Mouse (Mus musculus) cortical plate, adult 2 months (tissue): ENCODE measurements around the gene Aplf. TPM values are rescaled to one million over a fixed set of nuclear protein-coding genes. Genes with fewer than 3 reads are reported as not detected.
A peak's percentile ranks its signal among the peaks of the same experiment; 100 is the strongest.

Source experiments
- H3K27ac ChIP-seq: fragments of 200-500 bp; 2 replicates; pipeline ENCODE4 v1.5.1; 2012; ENCODE audit warnings: low read length, control low read depth, inconsistent platforms; ENCODE audit not compliant: insufficient read depth
- H3K4me1 ChIP-seq: fragments of 200-500 bp; 2 replicates; pipeline ENCODE4 v1.6.1; 2011; ENCODE audit warnings: low read length; ENCODE audit not compliant: control insufficient read depth, insufficient read depth
- H3K4me3 ChIP-seq: fragments of 200-500 bp; 2 replicates; pipeline ENCODE4 v1.5.1; 2011; ENCODE audit warnings: mild to moderate bottlenecking, low read length, control low read depth; ENCODE audit not compliant: insufficient read depth
- CTCF ChIP-seq: fragments of 200-500 bp; IDR thresholded peaks from 2 replicates; pipeline ENCODE4 v1.5.1; 2011; ENCODE audit warnings: mild to moderate bottlenecking, control low read depth, low read length; ENCODE audit not compliant: insufficient read depth; ENCODE audit errors: extremely low read depth
- POLR2A ChIP-seq: fragments of 200-500 bp; IDR thresholded peaks from 2 replicates; pipeline ENCODE4 v1.6.1; 2011; ENCODE audit warnings: mild to moderate bottlenecking, low read length, control low read depth; ENCODE audit not compliant: insufficient read depth; ENCODE audit errors: extremely low read depth
- polyA plus RNA-seq: library from polyadenylated mRNA; depleted of rRNA; stranded (reverse); fragments of >200 nt; gene quantifications from 2 replicates; pipeline ENCODE4 v1.2.3, GENCODE M21; 2012; rRNA removed

Gene Aplf
- polyA plus RNA-seq = 4.6 and 5.0 TPM in 2 replicates

DNA sequence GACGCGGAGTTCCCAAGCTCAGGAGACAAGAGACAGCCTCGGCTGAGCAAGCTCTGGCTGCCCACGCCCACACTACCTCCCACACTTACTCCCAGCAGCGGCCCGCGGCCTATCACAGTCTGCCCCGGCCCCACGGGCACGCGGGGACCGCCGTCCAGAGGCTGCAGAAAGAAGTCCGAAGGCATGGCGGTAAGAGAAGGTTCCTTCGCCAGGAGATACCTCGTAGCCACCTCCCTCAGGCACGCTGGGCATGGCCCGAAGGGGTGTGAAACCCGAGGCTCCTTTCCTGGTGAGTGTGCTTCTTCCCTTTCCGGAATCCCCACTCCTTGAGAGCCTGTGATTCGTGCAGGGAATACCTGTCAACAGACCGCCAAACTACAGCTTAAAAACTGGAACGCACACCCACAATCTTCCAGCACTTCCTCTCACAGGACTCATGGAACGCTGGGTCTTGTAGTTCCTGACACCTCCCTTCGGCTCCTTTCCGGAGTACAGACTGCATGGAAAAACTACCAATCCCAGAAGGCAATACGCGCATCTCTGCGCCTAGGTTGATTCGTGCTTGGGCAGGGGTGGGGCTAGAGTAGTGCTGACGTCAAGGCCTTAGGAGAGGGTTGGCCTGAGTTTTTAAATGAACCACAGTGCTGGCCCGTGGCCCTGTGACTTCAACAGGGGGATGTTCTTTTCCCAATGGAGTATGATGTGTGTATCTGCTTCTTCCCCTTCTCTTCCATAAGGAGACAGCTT, at the start of gene Aplf:
TSS of gene Aplf (minus strand) at position 423 of the 747 bp plus-strand sequence.
- Histone ChIP-seq H3K4me3 (peak within 1 kb of the TSS; percentile 44), H3K4me1 (peaks cover 1% of the 10 kb centered on the region; the same call in 1 of the 2 replicates), H3K27ac (no peak within 1 kb of the TSS)
- TF ChIP-seq POLR2A = peak; percentile 52
- no peak for TF ChIP-seq CTCF

DNA sequence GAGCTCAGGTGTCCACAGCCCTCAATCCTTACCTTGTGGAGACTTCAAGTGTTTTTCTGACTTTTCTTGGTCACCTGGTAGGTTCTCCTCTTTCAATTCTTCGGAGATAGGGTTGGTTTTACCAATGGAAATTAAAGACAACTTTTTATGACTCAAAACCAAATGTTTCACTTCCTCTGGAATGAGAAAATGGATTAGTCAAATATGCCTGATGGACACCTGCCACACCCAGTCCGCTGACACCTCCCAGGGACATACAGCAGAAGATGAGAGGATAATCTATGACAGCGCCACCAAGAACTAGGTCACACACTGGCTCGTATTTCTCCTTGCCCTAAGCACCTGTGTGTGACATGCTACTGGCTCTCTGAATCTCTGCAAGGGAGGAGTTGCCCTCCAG, 42.1 kb upstream of the Aplf start:
- Histone ChIP-seq H3K27ac (no peak overlapping the region), H3K4me1 (no peaks in the 10 kb centered on the region; the same call in 1 of the 2 replicates), H3K4me3 (no peak overlapping the region)
- TF ChIP-seq POLR2A = no peak

DNA sequence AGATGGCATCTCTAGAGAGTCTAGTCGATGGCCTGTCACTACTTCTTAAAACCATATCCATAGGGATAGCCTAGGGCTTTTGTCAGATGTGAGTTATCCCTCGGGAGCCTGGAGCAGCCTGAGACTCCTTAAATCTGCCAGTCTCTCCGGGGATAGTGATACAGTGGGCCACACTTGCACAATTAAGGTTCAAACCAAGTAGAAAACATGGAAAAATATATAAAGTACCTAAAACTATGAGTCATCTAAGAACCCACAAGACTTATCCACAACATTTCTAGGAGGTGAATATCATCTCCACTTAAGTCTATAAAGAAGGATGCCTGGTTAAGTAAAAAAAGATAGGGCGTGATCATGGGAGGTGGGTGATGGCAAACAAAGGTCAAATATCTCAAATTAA, 40.3 kb upstream of the Aplf start:
- Histone ChIP-seq H3K4me1 (no peaks in the 10 kb centered on the region; the same call in 1 of the 2 replicates), H3K27ac (no peak overlapping the region), H3K4me3 (no peak overlapping the region)
- TF ChIP-seq POLR2A = no peak
- no peak for TF ChIP-seq CTCF

- Histone ChIP-seq H3K4me3 (no peak overlapping the region), H3K27ac (no peak overlapping the region), H3K4me1 (no peaks in the 10 kb centered on the region; the same call in 1 of the 2 replicates)
- TF ChIP-seq POLR2A (no peak), CTCF (0 out of 2 replicates have a peak, but pooled peaks have one; percentile 5)
Measured at GRCm38 (mm10) chr6:87706246-87706645, 34.3 kb upstream of the Aplf start.

- TF ChIP-seq CTCF (no peak), POLR2A (no peak)
- Histone ChIP-seq H3K4me1 (no peaks in the 10 kb centered on the region; the same call in 1 of the 2 replicates), H3K4me3 (no peak overlapping the region), H3K27ac (no peak overlapping the region)
Measured at GRCm38 (mm10) chr6:87696544-87696943, 24.6 kb upstream of the Aplf start.

DNA sequence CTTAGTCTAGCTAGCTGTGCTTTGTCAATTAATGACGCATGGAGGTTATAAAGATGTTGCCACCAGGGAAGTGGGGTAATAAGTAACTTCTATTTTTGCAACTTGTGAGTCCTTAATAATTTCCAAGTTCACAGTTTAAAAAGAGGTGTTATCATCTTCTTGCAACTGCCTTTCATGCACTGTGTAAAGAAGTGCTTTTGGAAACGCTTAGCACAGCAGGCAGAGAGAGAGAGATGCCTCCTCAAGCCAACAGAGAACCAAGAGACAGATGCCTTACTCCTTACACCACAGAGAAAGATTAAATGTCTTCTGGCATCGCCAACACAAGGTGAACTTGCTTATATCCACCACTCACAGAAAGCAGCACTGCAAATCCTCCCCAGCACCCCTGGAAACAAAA, 24.0 kb upstream of the Aplf start:
- TF ChIP-seq POLR2A = no peak
- Histone ChIP-seq H3K27ac (no peak overlapping the region), H3K4me1 (no peaks in the 10 kb centered on the region; the same call in 1 of the 2 replicates), H3K4me3 (no peak overlapping the region)

DNA sequence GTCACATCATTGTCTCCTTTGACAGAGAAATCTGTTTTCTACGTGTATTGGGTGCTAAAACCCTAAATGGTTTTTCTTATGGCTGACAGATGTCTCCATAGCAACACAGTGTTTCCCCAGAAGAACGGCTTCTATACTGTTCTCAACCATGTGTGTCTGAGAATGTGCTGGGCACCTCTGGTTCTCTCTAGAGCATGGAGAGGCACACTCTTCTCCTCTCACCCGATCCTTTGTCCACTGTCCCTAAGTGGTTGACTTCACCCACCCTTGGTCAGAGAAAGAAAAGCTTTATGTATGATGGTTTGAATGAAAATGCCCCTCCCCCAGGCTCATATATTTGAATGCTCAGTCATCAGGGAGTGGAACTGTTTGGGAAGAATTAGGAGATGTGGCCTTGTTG, 8.4 kb upstream of the Aplf start:
- Histone ChIP-seq H3K27ac (no peak overlapping the region), H3K4me1 (no peaks in the 10 kb centered on the region), H3K4me3 (no peak overlapping the region)
- TF ChIP-seq CTCF = no peak
- TF ChIP-seq POLR2A = no peak

GRCm38 (mm10) chr6:87672661-87673060, 668 bp upstream of the Aplf start:
- H3K27ac ChIP-seq = no peak overlapping the region
- TF ChIP-seq CTCF = no peak
- TF ChIP-seq POLR2A = no peak
- H3K4me1 ChIP-seq = peaks cover 1% of the 10 kb centered on the region; the same call in 1 of the 2 replicates
- no peak overlapping the region for H3K4me3 ChIP-seq

- Histone ChIP-seq H3K4me1 (peaks cover 1% of the 10 kb centered on the region; the same call in 1 of the 2 replicates), H3K4me3 (peak overlapping the region; percentile 44), H3K27ac (no peak overlapping the region)
- no peak for TF ChIP-seq CTCF
- TF ChIP-seq POLR2A = no peak
Measured at GRCm38 (mm10) chr6:87671353-87671752, 640 bp downstream of the Aplf start.
